Mouse (Mus musculus) liver, embryonic 14.5 days (tissue): ENCODE measurements around the gene Prl4a1.
"Not testable (repeated sequence)": the region's sequence is repeated elsewhere in the genome, so short reads cannot be mapped to it uniquely, and the experiment has no call there.

Experiments
- CTCF ChIP-seq: IDR thresholded peaks from 2 replicates; pipeline ENCODE4 v1.5.1; 2016; ENCODE audit warnings: antibody characterized with exemption, low read depth, control low read depth
- EP300 ChIP-seq: IDR thresholded peaks from 2 replicates; pipeline ENCODE4 v1.6.1; 2016; ENCODE audit warnings: antibody characterized with exemption, low read depth

- TF ChIP-seq EP300, CTCF: not testable (repeated sequence)
Measured at GRCm38 (mm10) chr13:27974281-27974680, 41.7 kb upstream of the Prl4a1 start.
